Mouse (Mus musculus) 3T3-L1 (cell line): ENCODE results near the gene Zfp386.

Experiments used
- DNase-seq: peaks from one replicate; pipeline ENCODE4 v3.0.0-alpha.2; 2015; ENCODE audit warnings: low read depth, low spot score

Gene Zfp386

GRCm38 (mm10) chr12:116089836-116090235 lies 42.3 kb downstream of the Zfp386 start:
- DNase-seq, result no peak

DNA sequence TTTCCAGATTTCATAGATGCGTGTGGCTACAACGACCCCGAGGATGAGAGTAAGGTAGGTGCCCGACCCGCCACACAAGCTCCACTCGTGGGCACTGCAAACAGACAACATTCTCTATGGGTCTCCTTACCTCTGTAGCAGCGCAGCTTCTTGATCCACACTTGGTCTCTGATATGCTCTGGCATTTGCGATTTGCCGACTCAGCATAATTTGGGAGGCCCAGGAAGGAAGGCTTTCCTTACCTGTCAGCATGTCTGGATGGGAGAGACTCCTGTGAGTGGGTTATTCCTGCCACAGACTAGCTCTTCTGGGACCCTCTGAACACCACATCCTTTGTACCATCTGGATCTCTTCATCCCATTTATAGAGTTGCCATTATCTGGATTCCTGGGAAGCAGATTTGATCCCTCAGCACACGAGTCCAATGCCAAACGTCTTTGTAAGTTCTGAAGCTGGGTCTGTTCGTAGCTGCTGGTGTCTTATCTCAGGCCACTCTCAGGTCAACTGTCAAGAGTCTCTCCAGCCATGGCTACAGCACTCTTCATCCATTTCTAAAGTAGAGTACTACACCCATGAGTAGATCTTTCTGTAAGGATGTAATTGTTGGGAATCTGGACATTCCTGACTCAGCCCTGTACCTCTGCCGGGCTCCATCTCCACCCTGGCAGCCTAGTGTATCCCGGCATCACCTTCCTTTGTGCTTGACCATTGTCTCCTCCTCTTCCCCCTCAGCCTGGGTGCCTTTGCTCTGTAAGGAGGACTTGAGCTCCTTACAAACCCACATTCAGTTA lies 47.4 kb downstream of the Zfp386 start:
- DNase-seq, result no peak

DNA sequence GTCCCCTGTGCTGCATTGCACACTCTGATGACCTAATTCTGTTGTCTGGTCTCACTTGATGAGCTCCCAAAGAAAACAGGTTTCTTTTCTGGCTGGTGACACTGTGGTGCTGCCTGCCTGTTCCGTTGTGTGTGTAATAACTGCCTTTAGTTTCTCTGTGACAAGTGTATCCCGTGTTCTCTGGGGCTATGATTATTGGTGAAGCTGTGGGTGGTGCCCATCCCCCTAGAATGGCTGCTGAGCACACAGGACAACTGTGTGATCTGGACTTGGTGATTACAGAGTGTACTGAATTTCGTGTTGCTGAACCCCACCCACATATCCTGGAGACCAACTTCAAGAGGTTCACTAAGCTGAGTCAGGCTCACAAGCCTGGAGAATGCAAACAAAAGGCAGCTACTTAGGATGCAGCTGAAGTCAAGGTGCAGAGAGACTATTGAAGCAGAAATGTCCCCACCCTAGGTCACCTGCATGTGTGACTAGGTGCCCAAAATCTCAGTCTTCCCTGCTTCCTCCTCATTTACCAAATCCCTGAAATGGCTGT lies 48.9 kb downstream of the Zfp386 start:
- no peak for DNase-seq

DNA sequence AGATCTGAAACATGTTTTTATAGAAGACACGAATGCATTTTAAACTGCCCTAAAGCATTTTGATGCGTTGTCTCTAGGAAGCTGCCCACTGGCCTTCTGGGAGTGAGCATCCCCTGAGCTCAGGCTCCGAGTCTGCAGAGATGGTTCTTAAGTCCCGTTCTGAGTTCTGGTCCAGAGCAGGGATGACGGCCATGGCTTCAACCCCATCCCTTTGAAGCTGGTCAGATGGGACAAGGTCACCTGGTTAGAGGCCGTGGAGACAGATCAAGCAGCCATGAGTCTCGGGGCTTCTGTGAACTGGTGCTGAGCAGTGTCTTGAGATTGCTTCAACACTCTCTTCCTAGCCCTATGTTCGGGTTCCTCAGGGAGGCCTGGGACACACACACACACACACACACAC lies 49.6 kb downstream of the Zfp386 start:
- no peak for DNase-seq

DNA sequence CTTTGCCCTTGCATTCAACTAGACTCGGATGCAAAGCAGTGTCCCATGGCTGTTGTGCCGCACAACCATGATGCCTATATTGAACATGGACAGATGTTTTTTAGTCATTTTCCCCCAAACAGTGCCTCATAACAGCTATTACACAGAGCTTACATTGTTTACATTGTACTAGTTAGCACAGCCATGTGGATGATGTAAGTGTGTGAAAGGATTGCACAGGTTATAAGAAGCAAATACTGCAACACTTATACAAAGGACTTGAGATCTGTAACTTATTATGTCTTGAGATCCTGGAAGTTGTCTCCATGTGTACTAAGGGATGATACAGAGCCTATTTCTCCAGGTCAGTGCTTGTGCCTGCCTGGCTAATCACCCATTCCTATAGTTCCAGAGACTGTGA lies 54.4 kb downstream of the Zfp386 start:
- no peak for DNase-seq

GRCm38 (mm10) chr12:116109451-116110353 lies 62.2 kb downstream of the Zfp386 start:
- DNase-seq, result peak; percentile 68

GRCm38 (mm10) chr12:116111007-116111694 lies 63.6 kb downstream of the Zfp386 start:
- no peak for DNase-seq
